Mouse (Mus musculus) CD4-positive, CD25-positive, alpha-beta regulatory T cell (primary cell): ENCODE results near the gene Frk. TPM values are rescaled to one million over a fixed set of nuclear protein-coding genes. Genes with fewer than 3 reads are reported as not detected.

Source experiments
- polyA plus RNA-seq: library from polyadenylated mRNA; unstranded; fragments of 100-300 nt; shearing (Covaris generic); gene quantifications from one replicate; pipeline ENCODE4 v1.2.1, GENCODE M21; 2017

The Frk gene
- polyA plus RNA-seq, result 0.08 TPM

GRCm38 (mm10) chr10:34483297-34484013 is at the start of gene Frk:
Gene Frk, plus strand, starts transcription at chr10:34483399.

Other genes starting within 250 kb of the Frk start
- gene Tspyl1, start 201.2 kb upstream of the Frk start, polyA plus RNA-seq, result 64.9 TPM
- 11.8 TPM for gene Tspyl4, start 186.0 kb upstream of the Frk start, polyA plus RNA-seq
- gene Col10a1, start 93.4 kb upstream of the Frk start, polyA plus RNA-seq, result 0.73 TPM
- 62.7 TPM for gene Nt5dc1, start 64.8 kb upstream of the Frk start, polyA plus RNA-seq